Mouse (Mus musculus) lung, embryonic 15.5 days (tissue): ENCODE measurements around the gene Hey2. TPM values are rescaled to one million over a fixed set of nuclear protein-coding genes. Genes with fewer than 3 reads are reported as not detected.

Source experiments
- ATAC-seq: fragments of 200-750 bp; cut with Nextera tagmentation; 2 replicates; pipeline ENCODE4 v1.8.0; 2017; ENCODE audit warnings: moderate number of reproducible peaks, borderline replicate concordance; ENCODE audit not compliant: low FRiP score, low TSS enrichment; ENCODE audit errors: extremely low read depth
- H3K27ac ChIP-seq: fragments of 300-500 bp; sonication (generic); 2 replicates; pipeline ENCODE4 v1.5.1; 2015; ENCODE audit warnings: moderate library complexity, mild to moderate bottlenecking, inconsistent platforms
- H3K27me3 ChIP-seq: fragments of 300-500 bp; sonication (generic); 2 replicates; pipeline ENCODE4 v1.6.1; 2015; ENCODE audit warnings: inconsistent platforms
- H3K36me3 ChIP-seq: fragments of 300-500 bp; sonication (generic); 2 replicates; pipeline ENCODE4 v1.6.1; 2015; ENCODE audit warnings: inconsistent platforms
- H3K4me1 ChIP-seq: fragments of 300-500 bp; sonication (generic); 2 replicates; pipeline ENCODE4 v1.6.1; 2015; ENCODE audit warnings: inconsistent platforms
- H3K4me2 ChIP-seq: fragments of 300-500 bp; sonication (generic); 2 replicates; pipeline ENCODE4 v1.6.1; 2015; ENCODE audit warnings: inconsistent platforms, mild to moderate bottlenecking, moderate library complexity
- H3K4me3 ChIP-seq: fragments of 300-500 bp; sonication (generic); 2 replicates; pipeline ENCODE4 v1.5.1; 2015; ENCODE audit warnings: mild to moderate bottlenecking, inconsistent platforms
- H3K9ac ChIP-seq: fragments of 300-500 bp; sonication (generic); 2 replicates; pipeline ENCODE4 v1.6.1; 2015; ENCODE audit warnings: inconsistent platforms
- H3K9me3 ChIP-seq: fragments of 300-500 bp; sonication (generic); 2 replicates; pipeline ENCODE4 v1.6.1; 2016; ENCODE audit warnings: inconsistent platforms
- WGBS: fragments of 180-500 bp; shearing (Covaris S2); methylation state at CpG from one replicate; pipeline ENCODE4 v1.1.7; 2015; 5-methylcytosine and 5-hydroxymethylcytosine counted together
- polyA plus RNA-seq: library from polyadenylated mRNA; unstranded; fragments of >200 nt; fragmentation: Nextera tagmentation; extraction: Ambion mirVana; gene quantifications from 2 replicates; pipeline ENCODE4 v1.2.1, GENCODE M21; 2015

The Hey2 gene
- polyA plus RNA-seq, 1 experiment from 2014 or later = 3.5 TPM

- Histone ChIP-seq H3K4me1 (no peaks in the 10 kb centered on the region), H3K4me2 (no peak overlapping the region), H3K4me3 (no peak overlapping the region), H3K9me3 (no peaks in the 10 kb centered on the region), H3K36me3 (no peaks in the 10 kb centered on the region), H3K27ac (no peak overlapping the region), H3K9ac (no peak overlapping the region), H3K27me3 (no peaks in the 10 kb centered on the region)
- 79% methylated on average over 5 of the region's 5 CpGs for WGBS
- no peak for ATAC-seq
Observed at GRCm38 (mm10) chr10:30786103-30786754, 56.4 kb downstream of the Hey2 start.

Other genes with a start within 250 kb of the Hey2 start
- gene Trmt11, start 242.1 kb downstream of the Hey2 start, polyA plus RNA-seq = 27.0 and 27.1 TPM in 2 replicates
- 23.9 and 25.6 TPM in 2 replicates for gene Hint3, start 213.2 kb downstream of the Hey2 start, polyA plus RNA-seq
- 9.5 and 10.1 TPM in 2 replicates for gene Ncoa7, start 39.5 kb downstream of the Hey2 start, polyA plus RNA-seq